Mouse (Mus musculus) embryo, embryonic 10 days (tissue): ENCODE measurements around the gene Ptpre.
"Not testable (repeated sequence)": the region's sequence is repeated elsewhere in the genome, so short reads cannot be mapped to it uniquely, and the experiment has no call there.

Experiments
- DNase-seq: peaks from one replicate; pipeline ENCODE4 v3.0.0-alpha.2; 2015; ENCODE audit warnings: low spot score

Gene Ptpre

DNA sequence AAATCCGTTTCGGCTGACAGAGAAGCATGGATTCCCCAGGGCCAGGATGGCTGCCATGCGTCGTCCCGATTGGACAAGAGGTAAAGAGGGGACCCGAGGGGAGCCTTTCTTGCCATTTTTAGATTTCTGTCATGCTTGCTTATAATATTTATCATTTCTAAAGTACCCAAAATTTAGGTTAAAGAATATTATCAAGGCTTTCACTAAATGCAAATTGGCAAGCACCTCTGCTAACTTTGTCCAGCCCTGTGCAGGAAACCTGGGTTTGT is 68.5 kb downstream of the Ptpre start:
- DNase-seq = no peak

DNA sequence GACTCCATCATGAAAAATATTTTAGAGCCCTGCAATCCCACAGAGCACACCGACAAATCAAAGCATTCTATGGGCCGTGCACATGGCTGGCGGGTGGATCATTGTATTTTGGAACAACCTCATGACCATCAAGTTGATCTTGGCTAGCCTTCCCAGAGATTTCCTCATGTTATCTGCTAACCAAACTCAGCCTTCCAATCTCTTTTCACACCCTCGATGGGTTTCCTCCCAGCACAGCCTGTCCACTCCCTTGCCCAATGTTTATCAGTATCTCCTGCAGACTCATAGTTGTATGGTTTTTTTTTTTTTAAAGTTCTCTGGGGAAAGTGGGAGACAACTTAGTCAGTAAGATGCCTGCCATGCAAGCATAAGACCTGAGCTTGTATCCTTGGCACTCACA is 70.9 kb downstream of the Ptpre start:
- no peak for DNase-seq

DNA sequence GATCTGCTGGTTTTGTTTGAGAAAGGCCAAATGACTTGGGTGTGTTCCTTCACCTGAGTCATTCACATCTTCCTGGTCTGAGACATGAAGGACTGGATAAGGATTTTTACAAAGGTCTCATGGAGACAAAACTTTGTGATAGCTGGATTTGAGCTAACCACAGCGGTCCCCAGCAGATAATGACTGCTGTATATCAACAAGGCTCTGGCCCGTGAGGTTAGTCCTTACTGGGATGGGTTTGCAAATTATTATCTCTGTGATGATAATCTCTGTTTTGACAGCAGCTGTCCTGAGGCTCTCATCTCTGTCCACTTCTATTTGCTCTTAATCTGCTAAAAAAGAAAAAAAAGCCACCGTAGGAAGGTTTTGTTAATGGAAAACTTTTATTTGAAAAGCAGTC is 71.7 kb downstream of the Ptpre start:
- no peak for DNase-seq

DNA sequence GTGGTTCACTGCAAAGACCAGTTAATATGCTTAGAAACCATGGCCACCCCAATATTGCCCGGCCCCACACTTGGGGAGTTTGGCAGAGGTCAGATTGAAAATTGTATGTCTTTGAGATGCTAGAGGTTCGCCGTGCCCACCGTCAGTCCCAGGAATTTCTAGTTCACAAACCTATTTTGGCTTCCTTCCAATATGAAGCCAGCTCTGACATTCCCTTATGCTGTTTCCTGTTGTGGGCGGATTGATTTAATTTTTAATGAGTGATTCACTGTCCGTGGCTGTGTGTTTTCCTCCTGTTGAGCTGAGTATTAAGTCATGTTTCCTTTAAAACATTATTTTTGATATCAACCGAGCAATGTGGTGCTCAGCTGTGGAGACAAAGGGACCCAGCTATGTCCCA is 72.4 kb downstream of the Ptpre start:
- no peak for DNase-seq

DNA sequence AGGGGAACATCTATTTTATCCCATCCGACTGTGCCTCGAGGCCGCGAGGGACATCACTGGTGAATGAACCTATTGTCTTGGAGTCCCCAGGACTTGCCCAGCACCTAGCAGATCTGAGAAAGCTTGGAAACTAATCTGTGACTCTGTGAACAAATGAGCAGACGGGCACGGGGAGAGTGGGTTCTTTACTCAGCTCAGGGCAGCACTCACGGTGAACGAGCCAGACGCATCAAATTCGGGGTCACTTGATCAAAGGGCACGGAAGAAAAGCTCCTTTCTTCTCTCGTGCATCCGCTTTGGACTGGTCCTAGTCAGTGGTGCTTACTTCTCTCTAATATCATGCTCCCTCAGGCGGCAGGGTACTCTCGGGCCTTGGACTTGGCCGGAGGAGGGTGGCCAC is 75.0 kb downstream of the Ptpre start:
- DNase-seq = no peak

DNA sequence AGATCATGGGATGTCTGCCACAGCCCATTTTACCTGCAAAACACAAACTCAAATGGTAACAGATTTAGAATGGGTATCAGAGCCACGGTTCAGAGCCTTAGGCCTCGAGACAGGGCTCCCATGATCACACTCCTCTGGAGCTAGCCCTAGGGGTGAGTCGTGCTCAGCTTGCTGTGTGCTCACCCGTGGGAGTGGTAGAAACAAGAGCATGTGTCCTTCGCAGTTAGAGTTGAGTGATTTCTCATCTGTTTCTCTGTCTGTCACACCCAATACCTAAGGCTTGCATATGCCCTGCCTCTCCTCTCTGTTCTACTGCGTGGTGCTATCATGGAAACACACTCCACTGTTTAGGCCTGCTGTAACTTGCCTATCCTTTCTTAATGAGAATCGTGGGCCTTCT is 75.5 kb downstream of the Ptpre start:
- DNase-seq = no peak

DNA sequence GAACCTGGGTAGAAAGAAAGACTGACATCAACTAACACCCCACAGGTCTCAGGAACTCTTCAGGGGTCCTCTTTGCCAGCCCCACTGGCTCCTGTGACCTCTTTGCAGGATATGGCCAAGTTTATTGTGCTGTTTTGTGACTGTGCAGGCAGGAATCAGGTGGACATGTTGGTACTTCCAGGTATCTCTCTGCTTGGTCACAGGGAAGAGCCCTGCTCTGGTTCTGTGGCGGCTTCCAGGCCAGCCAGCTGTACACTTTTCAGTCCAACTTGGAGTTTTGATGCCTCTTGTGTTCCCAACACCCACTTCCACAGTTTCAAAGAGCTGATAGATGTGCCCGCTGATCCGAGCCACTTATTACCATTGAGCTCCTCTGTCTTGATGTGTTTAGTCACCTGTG is 76.1 kb downstream of the Ptpre start:
- DNase-seq = no peak

DNA sequence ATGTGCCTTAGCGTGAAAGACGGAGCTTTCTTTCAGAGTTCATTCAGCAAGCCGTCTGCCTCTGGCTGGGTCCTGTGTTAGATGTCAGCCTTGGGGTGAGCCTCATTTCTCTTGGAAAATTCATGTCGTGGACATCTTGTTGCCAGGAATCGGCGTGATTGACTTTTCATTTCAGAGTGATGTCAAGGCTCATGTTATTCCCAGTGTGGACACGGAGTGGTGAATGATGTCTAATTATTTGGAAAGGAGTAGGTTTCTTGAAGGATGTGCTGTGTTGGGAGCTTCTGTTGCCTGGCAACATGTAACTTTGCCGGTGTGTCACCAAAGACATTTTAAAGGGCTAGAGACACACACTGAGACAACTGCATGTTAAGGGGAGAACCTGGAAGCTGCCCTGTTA is 77.6 kb downstream of the Ptpre start:
- DNase-seq = no peak

DNA sequence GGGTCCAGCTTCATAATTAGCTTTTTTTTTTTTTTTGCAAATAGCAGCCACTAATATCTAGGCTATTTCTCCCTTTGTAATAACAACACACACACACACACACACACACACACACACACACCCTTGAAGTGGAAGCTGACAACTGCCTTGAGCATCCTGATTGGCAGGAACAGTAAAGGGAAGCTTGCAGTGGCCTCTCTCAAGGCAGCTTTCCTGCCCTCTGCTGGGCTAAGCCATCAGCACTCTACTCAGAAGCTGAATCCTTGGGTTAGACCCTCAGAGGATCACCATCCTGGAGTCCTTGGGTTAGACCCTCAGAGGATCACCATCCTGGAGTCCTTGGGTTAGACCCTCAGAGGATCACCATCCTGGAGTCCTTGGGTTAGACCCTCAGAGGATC is 79.2 kb downstream of the Ptpre start:
- DNase-seq = not testable (repeated sequence)

DNA sequence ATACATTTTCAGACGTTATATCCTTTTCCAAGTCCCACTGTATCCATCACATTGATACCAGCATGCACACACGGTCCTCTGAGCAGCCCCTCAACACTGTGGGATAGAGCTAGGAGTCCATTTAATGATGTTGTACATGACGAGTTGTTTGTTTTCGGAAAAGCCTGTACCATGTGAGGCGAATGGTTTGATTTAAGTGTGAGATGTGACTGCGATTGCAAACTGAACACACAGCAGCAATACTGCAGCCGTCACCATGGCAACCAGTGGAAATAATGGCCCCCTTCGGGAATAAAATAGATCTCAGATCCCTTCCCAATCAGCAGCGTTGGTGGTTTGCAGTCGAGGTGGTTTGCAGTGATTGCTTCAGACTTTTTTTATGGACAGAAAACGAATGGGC is 80.5 kb downstream of the Ptpre start:
- no peak for DNase-seq

DNA sequence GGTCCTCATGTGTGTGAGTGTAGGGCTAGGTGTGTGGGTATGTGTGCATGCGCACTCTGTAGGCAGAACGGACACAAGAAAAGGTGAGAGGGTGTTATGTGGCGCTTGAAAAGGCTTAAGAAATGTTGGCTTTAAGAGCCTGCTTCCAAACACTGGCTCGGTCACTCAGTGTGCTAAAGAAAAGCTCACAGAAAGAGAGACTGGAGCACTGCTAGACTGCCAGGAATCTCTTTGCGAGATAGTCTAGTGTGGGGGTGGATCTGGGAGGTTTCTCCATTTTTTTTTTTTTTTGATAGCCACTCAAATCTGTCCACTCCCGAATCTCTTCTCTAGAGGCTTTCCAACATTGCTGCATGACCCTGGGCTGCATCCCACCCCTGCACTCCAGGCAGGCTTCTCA is 84.4 kb downstream of the Ptpre start:
- no peak for DNase-seq

DNA sequence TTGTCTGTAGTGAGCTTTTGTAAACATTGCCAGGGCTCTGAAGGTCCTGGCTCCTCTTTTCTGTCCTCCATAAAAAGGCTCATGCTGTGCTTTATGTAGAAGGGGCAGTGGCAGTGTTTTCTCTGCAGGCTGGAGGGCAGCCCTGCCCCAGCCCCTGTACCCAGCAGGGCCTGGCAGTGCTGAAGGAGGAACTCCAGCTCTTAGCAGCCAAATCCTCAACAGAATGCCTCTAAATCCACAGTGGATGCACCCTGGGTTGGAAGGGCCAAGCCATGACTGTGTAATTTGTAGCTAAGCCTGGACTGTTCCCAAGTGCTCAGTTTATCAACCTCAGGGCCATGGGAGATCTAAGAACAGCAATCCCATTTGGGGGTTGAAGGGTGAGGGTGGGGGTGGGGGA is 85.0 kb downstream of the Ptpre start:
- DNase-seq = no peak

DNA sequence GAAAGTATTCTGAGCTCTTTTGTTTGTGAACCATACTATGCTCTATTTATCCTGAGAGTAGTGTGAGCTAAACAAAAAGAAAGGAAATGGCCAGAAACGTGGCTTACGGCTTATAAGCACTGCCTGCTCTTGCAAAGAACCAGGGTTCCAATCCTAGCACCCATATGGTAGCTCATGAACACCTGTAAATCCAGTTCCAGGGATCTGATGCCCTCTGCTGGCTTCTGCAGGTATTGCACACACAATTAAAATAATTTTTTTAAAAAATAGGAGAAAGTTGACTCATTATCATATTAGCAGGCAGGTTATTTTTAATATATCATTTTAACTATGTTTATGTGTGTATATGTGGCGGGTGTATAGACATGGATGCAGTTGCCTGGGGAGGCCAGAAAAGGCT is 87.6 kb downstream of the Ptpre start:
- no peak for DNase-seq

DNA sequence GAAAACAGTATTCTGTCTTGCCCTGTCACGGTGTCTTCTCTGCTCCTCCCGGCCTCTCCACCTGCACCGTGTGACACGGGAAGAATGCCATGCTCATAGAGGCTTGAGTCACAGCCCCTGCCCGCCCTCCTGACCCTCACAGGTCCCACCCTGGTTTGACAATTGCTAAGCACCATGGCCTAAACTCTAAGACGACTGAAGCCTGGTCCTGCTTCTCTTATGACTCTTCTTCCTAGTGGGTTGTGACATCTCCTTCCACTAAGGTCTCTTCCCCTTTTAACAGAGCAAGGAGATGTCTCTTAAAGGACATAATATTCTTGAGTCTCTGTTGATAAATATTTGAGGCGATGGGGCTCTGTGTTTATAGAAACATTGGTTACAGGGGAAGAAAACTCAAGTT is 91.1 kb downstream of the Ptpre start:
- DNase-seq = no peak

DNA sequence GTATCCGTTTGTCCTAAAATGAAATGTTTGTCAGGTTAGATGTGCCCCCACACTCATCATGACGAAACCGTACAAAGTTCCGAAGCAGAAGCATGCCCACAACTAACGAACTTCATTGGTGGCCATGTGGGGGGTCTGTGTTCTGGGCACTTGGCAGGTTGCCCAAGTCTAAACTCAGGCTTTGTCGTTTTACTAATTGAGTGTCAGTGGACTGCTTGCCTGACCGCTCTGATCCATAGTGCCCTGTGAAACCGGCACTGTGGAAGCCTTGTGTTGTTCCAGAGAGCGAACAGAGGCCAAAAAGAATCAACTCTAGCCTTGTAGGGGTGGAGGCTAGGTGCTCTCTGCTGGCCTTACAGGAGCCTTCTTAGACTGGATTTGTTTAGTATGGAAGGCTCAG is 91.7 kb downstream of the Ptpre start:
- no peak for DNase-seq

DNA sequence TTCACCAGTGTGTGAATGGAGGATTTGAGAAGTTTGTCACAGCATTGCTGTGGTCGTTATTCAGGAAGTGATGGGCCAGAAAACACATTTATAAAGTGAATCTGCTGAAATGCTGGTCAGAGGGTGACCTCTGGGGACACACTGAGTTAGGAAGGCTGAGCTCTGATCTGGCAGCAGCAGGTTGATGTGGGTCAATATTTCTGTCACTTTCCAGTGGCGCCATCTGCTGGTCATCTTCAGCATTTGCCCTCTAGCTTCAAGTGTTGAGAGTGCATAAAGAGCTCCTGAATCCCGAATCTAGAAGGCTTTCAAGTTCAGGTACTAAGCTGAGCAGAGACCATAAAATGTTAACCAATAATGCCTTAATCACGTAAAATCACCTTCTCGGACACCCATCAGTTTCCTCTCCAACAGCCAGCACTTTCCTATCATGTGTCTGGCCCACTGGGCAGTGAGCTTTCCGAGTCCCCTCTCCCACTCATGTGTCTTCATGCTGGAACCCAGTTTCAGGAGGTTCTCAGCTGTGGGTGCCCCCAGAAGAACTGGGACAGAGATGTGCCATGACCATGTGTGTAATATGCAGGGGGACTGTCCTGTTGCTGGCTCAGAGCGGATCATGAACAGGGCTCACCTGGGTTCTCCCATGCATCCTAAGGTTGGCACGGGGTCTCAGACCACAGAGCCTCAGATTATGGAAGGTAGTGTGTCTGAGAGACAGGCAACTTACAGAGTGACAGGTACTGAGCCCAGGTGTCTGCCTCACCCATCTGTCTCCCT is 94.7 kb downstream of the Ptpre start:
- DNase-seq = peak; percentile 90

DNA sequence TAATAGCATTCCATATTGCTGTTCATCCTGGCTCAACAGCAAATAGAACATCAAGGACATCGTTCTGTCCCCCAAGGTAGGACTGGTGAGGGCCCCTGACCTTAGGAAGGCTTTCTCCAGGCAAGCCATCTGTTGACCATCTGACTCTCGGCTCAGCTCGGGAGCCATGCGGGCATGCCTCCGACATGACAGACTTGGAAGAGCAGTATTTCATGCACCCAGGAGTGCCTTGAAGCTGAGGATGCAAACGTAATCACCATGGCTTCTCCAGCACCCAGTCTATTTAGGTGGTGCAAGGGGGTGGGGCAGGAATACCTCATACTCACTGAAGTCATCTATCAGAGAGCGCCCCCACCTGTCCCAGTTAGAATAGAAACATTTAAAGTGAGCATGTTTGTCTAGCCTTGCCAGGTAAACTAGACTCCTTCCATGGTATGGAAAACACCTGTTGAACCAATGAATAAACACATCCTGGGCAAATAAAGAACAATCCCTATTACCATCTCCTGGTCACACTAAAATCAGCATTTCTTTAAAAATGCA is 95.5 kb downstream of the Ptpre start:
- no peak for DNase-seq

DNA sequence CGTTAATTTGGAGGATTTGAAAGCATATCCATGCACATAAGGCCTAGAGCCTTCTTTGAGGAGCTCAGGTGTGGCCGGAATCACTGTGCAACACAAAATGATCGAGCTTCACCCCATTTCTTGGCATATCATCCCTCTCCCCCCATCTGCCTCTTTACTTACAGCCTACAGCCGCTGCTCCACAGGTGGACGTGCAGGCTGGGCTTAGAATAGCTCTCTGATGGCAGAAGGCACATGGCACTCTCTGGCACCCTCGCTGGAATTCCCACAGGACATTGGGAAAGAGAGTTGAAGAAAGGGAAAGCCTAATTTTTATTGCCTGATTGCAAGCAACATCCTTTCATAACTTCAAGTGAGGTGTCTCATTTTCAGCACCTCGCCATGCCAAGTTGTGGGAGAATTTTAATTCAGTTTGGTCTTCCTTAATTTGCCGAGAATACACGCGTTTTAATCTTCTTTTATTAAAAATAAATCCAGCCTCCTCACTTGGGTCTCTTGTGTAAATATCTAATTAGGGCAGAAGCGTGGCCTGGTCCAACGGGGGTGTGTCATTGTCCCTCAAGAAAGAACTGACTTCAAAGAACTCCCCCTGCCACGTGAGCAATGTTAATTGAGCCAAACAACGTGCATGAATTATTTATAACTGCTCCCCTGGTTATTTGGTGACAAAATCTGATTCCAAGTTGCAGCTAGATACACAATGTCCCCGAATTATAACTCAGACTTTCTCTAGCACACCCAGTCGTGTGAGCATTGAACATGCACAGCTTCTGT is 97.8 kb downstream of the Ptpre start:
- no peak for DNase-seq

DNA sequence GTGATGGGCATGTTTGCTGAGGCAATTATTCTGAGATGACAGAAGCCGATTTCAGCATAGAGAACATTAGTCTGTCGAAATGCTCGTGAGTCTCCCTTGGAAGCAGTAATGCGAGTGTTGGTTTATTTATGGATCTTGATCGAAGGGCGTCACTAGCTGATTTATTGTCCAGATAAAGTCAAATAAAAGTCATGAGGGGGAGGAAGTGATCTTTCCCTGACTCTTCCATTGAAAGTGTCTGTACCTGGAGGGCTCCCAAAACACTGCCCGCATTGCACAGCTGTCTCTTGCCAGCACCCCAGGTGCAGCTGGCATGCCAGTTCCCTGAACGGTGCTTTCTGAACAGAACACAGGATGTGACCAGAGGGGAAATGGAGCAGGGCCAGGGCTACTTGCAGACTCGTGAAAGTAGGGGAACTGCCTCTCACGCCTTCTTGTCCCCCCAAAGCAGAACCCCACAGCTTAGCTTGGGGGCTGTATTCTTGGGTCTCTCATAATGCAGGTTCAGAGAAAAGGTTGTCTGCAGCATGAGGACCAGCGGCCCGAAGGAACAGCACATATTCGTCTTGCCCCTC is 100.2 kb downstream of the Ptpre start:
- DNase-seq = no peak

DNA sequence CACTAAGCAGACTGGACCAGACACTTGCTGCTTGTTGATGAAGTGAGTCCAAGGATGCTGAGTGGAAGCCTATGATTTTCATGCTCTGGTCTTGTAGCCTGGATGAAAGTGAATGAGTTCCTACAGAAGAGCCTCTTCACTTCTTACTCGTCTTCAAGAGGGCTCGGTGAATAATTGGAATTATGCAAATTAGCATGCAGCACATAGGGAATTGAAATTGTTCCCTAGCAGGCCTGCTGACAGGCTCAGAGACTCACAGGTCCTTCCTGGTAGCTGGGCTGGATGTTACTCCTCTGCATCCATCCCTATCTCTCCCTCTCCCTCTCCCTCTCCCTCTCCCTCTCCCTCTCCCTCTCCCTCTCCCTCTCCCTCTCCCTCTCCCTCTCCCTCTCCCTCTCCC is 102.1 kb downstream of the Ptpre start:
- DNase-seq = no peak

DNA sequence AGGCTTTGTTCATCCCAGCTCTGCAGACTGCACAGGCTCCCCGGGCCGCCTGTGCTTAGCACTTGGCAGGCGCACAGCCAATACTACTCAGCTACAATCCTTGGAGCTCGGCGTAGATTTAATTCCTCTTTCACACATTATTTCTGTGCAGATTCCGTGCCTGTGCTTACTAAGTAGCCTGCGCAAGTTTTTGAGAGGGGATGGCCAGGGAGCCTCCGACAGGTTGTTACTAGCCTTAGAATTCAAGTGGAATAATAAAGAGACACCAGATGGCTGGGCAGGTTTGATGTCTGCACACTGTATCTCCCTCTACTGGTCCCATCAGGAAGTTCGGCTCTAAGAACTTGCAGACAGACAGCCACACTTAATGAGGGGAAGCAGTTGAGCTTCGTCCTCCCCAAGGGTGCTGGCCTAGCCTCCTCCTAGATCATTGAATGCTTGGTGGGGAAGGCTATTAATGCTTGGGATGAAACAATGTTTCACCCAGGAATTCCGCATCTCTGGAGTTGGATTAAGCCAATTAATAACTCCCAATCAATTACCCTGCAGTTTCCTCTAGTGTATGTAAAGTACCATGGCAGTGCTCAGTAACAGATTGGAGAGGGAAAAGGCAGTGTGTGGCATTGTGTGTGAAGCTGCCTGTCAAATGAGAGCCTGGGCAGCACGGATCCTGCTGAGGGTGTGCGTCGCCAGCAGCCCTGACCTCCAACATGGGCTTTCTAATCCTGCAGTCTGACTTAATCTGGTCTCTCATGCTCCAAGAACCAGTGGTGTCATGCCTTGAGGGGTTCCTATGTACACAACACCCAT is 104.6 kb downstream of the Ptpre start:
- peak; percentile 76 for DNase-seq

DNA sequence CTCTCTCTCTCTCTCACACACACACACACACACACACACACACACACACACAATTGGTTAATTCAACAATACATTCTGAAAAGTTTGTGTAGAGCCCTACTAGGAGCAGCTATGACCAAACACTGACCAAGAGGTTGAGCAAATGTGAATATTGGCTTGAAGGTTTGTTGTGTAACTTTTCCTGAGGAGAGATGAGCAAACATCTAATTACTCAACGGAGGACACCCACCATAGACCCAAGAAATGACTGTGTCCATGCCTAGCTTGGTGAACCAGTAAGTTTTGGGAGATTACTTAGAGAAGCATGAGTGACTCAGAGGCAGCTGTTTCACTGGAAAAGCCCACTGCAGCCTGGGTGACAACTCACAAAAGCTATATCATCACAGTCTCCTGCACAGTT is 107.2 kb downstream of the Ptpre start:
- no peak for DNase-seq

DNA sequence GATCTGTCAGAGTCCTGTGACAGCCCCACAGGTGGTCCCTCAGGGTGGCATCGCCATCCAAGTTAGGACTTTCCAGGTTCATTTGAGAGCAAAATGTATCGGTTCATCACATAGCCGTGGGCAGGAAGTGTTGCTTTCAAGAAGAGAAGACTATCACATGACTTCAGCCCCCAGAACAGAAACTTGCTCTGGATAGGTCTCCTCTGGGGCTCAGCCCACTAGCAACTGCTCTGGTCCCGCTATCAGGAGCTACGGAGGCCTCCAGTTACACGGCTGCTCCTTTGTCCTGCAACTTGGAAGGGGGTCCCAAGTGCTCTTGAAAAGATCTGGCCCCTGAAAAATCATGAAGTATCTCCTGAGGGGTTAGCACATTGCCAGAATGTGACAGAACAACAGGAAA is 109.7 kb downstream of the Ptpre start:
- DNase-seq = no peak
